ENCODE assay signal across 9 mouse cellular contexts in the genomic region with DNA sequence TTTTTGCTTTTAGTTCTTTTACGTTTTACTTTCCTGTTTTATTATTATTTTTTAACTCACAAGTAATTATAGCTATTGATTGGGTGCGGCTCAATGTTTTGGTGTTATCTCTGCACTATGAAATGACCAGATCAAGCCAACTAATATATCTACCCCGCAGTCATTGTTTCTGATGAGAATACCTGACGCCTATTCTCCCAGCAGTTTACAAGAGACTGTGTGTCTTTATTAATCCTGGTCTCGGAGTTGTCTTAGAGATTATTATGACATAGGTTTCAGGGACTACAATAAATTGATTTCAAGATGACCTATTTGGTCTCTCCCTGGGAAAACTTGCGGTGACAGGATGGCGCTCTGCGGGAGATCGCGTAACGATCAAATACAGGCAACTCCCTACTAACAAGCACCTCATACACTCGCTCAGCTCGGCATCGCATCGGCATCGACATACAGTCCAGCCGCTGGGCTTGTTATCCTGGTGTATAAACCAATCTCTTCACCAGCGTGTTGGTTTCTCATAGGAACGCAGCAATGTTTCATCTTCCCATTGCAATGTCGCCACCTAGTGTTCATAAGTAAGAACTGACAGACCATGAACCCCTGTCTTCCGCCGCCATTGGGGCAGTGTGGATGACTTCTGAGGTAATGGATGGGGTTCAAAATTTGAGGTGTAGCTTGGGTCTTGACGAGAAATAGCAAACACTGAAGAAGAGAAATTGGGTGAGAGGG. TPM values are rescaled to one million over a fixed set of nuclear protein-coding genes. Genes with fewer than 3 reads are reported as not detected.
DNase-seq lines count a peak whose midpoint lies in the region; ATAC-seq lines count a peak whose summit lies in the region.
"Had no signal": no experiment of that assay in that cellular context is flagged by ENCODE, and none has a peak within 500 bp of the region (broad histone marks: within the 10 kb centered on the region; RNA-seq: fewer than 3 reads in every experiment).

No protein-coding gene starts in this region.

- no peaks in the 10 kb centered on the region for H3K9me3 ChIP-seq in embryonic facial prominence, embryonic 10.5 days
- no peaks in the 10 kb centered on the region for H3K9me3 ChIP-seq in heart, embryonic 10.5 days
- no peaks in the 10 kb centered on the region for H3K9me3 ChIP-seq in limb, embryonic 12.5 days
- no peaks in the 10 kb centered on the region for H3K9me3 ChIP-seq in midbrain, embryonic 15.5 days

- peaks cover 9% of the 10 kb centered on the region; the same call in 1 of the 2 replicates for H3K27me3 ChIP-seq in embryonic facial prominence, embryonic 10.5 days (replicated peaks; ENCODE audit: low read depth, poor library complexity, severe bottlenecking)
- H3K27me3 ChIP-seq in heart, embryonic 10.5 days (ENCODE audit: insufficient read depth, poor library complexity, severe bottlenecking): peaks cover 13% of the 10 kb centered on the region
- peaks cover 15% of the 10 kb centered on the region for H3K27me3 ChIP-seq in limb, embryonic 12.5 days
- H3K27me3 ChIP-seq in midbrain, embryonic 15.5 days (replicated peaks): 0 out of 2 replicates have a peak, but pooled peaks cover 7% of the 10 kb centered on the region

- H3K9ac ChIP-seq in limb, embryonic 12.5 days (replicated peaks): no peak overlapping the region
- no peak overlapping the region for H3K9ac ChIP-seq in midbrain, embryonic 15.5 days

- DNase-seq in B cell, adult 2 months: peak; percentile 54 to 61
- peak; percentile 68 for DNase-seq in adrenal gland, postnatal 10 days
- DNase-seq in embryonic facial prominence, embryonic 10.5 days (ENCODE audit: low spot score): peak; percentile 59
- DNase-seq in heart, embryonic 10.5 days (ENCODE audit: low spot score): peak; percentile 86
- DNase-seq in kidney, adult 9 months: peak; percentile 75
- DNase-seq in spleen, postnatal 4 days (ENCODE audit: low spot score in 2 of 2): peak; percentile 38 to 72

- H3K36me3 ChIP-seq in embryonic facial prominence, embryonic 10.5 days (replicated peaks): no peaks in the 10 kb centered on the region
- H3K36me3 ChIP-seq in heart, embryonic 10.5 days: no peaks in the 10 kb centered on the region
- H3K36me3 ChIP-seq in limb, embryonic 12.5 days: no peaks in the 10 kb centered on the region
- H3K36me3 ChIP-seq in midbrain, embryonic 15.5 days (replicated peaks): no peaks in the 10 kb centered on the region

- WGBS in embryonic facial prominence, embryonic 10.5 days: 32% methylated on average over 23 of the region's 23 CpGs
- WGBS in heart, embryonic 10.5 days: 34% methylated on average over 23 of the region's 23 CpGs
- 29% methylated on average over 23 of the region's 23 CpGs for WGBS in limb, embryonic 12.5 days
- WGBS in midbrain, embryonic 15.5 days: 23% methylated on average over 23 of the region's 23 CpGs

- H3K4me2 ChIP-seq in limb, embryonic 12.5 days: peak overlapping the region; percentile 42
- peak overlapping the region; percentile 49 for H3K4me2 ChIP-seq in midbrain, embryonic 15.5 days

- H3K4me1 ChIP-seq in embryonic facial prominence, embryonic 10.5 days: no peaks in the 10 kb centered on the region
- H3K4me1 ChIP-seq in heart, embryonic 10.5 days: peaks cover 5% of the 10 kb centered on the region; the same call in 1 of the 2 replicates
- peaks cover 7% of the 10 kb centered on the region for H3K4me1 ChIP-seq in limb, embryonic 12.5 days (replicated peaks)
- H3K4me1 ChIP-seq in midbrain, embryonic 15.5 days: no peaks in the 10 kb centered on the region

- H3K27ac ChIP-seq in embryonic facial prominence, embryonic 10.5 days (replicated peaks): no peak overlapping the region
- H3K27ac ChIP-seq in heart, embryonic 10.5 days: no peak overlapping the region
- H3K27ac ChIP-seq in limb, embryonic 12.5 days: no peak overlapping the region
- no peak overlapping the region for H3K27ac ChIP-seq in midbrain, embryonic 15.5 days

- no peak for ATAC-seq in limb, embryonic 12.5 days (ENCODE audit: insufficient number of reproducible peaks, insufficient read depth, low FRiP score, low TSS enrichment, low read depth)
- ATAC-seq in midbrain, embryonic 15.5 days (replicated peaks): peak; percentile 92

- no peak overlapping the region for H3K4me3 ChIP-seq in embryonic facial prominence, embryonic 10.5 days
- H3K4me3 ChIP-seq in heart, embryonic 10.5 days: no peak overlapping the region
- no peak overlapping the region for H3K4me3 ChIP-seq in limb, embryonic 12.5 days (replicated peaks)
- peak overlapping the region; percentile 20; the same call in 1 of the 2 replicates for H3K4me3 ChIP-seq in midbrain, embryonic 15.5 days

RNA-seq across cellular contexts. Expression of gene Dnah14, which starts 31.2 kb away (rescaled TPM):
- under 1 TPM; 0.09 TPM for total RNA-seq in adrenal gland, postnatal 10 days (2021)
- polyA plus RNA-seq in embryonic facial prominence, embryonic 10.5 days (2016; fragmentation: Nextera tagmentation; extraction: Ambion mirVana): 1.7 and 1.8 TPM in 2 replicates
- polyA plus RNA-seq in heart, embryonic 10.5 days (2016; fragmentation: Nextera tagmentation; extraction: Ambion mirVana): 0.80 and 0.92 TPM in 2 replicates
- polyA plus RNA-seq in limb, embryonic 12.5 days (2016; fragmentation: Nextera tagmentation; extraction: Ambion mirVana): 1.2 and 1.7 TPM in 2 replicates
- polyA plus RNA-seq in midbrain, embryonic 15.5 days (2015; fragmentation: Nextera tagmentation; extraction: Ambion mirVana): 0.49 and 0.81 TPM in 2 replicates

RNA-seq across cellular contexts. Expression of gene Ccdc121, which starts 34.0 kb away (rescaled TPM):
- not detected for total RNA-seq in adrenal gland, postnatal 10 days (2021)
- 0.08 and 0.16 TPM in 2 replicates for polyA plus RNA-seq in embryonic facial prominence, embryonic 10.5 days (2016; fragmentation: Nextera tagmentation; extraction: Ambion mirVana)
- 0.15 TPM in 1 of 2 replicates, not detected in the other for polyA plus RNA-seq in heart, embryonic 10.5 days (2016; fragmentation: Nextera tagmentation; extraction: Ambion mirVana)
- polyA plus RNA-seq in limb, embryonic 12.5 days (2016; fragmentation: Nextera tagmentation; extraction: Ambion mirVana): 0.15 TPM in 1 of 2 replicates, not detected in the other
- 0.09 TPM in 1 of 2 replicates, not detected in the other for polyA plus RNA-seq in midbrain, embryonic 15.5 days (2015; fragmentation: Nextera tagmentation; extraction: Ambion mirVana)
- total RNA-seq: gastrocnemius, postnatal 36 days had no signal
